Mouse (Mus musculus) ES-E14 (cell line): ENCODE results near the gene Notch2. TPM values are rescaled to one million over a fixed set of nuclear protein-coding genes. Genes with fewer than 3 reads are reported as not detected.

Source experiments
- DNase-seq: peaks from one replicate; pipeline ENCODE4 v3.0.0-alpha.2; 2013; ENCODE audit warnings: low read depth, low spot score
- H3K27ac ChIP-seq: 2 replicates; pipeline ENCODE4 v1.5.1; 2012; ENCODE audit warnings: low read depth, mild to moderate bottlenecking, low read length, moderate library complexity, mixed read lengths; ENCODE audit not compliant: poor library complexity, insufficient read depth, severe bottlenecking
- H3K36me3 ChIP-seq: 2 replicates; pipeline ENCODE4 v1.6.1; 2012; ENCODE audit warnings: mild to moderate bottlenecking, low read length, moderate library complexity, mixed read lengths; ENCODE audit not compliant: control insufficient read depth, poor library complexity, insufficient read depth, severe bottlenecking
- H3K4me1 ChIP-seq, 2 experiments: fragments of 150-350 bp in 1 of 2; sonication (generic) in 1 of 2; 2 replicates each; pipeline ENCODE4 v1.6.1; 2012; ENCODE audit warnings: low read length in 2 of 2, mild to moderate bottlenecking in 1 of 2, mixed read lengths in 1 of 2; ENCODE audit not compliant: control insufficient read depth in 2 of 2, insufficient read depth in 2 of 2, poor library complexity in 1 of 2
- H3K4me3 ChIP-seq, 2 experiments: fragments of 150-350 bp in 1 of 2; sonication (generic) in 1 of 2; 2 replicates each; pipeline ENCODE4 v1.5.1; 2012; ENCODE audit warnings: low read length in 2 of 2, low read depth in 1 of 2, mild to moderate bottlenecking in 1 of 2, mixed read lengths in 1 of 2; ENCODE audit not compliant: insufficient read depth in 1 of 2, poor library complexity in 1 of 2, severe bottlenecking in 1 of 2
- H3K9ac ChIP-seq: 2 replicates; pipeline ENCODE4 v1.6.1; 2012; ENCODE audit warnings: low read depth, mild to moderate bottlenecking, low read length, mixed read lengths; ENCODE audit not compliant: poor library complexity, insufficient read depth, severe bottlenecking
- H3K9me3 ChIP-seq: fragments of 150-350 bp; sonication (generic); 2 replicates; pipeline ENCODE4 v1.6.1; 2012; ENCODE audit warnings: low read depth, mild to moderate bottlenecking, low read length; ENCODE audit not compliant: control insufficient read depth, insufficient read depth
- CHD2 ChIP-seq: IDR thresholded peaks from 2 replicates; pipeline ENCODE4 v1.6.1; 2014; ENCODE audit warnings: mild to moderate bottlenecking, low read depth, low read length, inconsistent platforms
- HCFC1 ChIP-seq: IDR thresholded peaks from 2 replicates; pipeline ENCODE4 v1.6.1; 2012; ENCODE audit warnings: low read length, inconsistent platforms, borderline replicate concordance; ENCODE audit not compliant: insufficient read depth
- MAFK ChIP-seq: IDR thresholded peaks from 2 replicates; pipeline ENCODE4 v1.6.1; 2014; ENCODE audit warnings: mild to moderate bottlenecking, low read depth, low read length, inconsistent platforms; ENCODE audit not compliant: insufficient read depth
- ZC3H11A ChIP-seq: IDR thresholded peaks from 2 replicates; pipeline ENCODE4 v1.6.1; 2012; ENCODE audit warnings: low read depth, mild to moderate bottlenecking, inconsistent platforms, low read length, borderline replicate concordance
- ZNF384 ChIP-seq: IDR thresholded peaks from 2 replicates; pipeline ENCODE4 v1.6.1; 2012; ENCODE audit warnings: low read depth, low read length, inconsistent platforms
- in situ Hi-C, 2 experiments: fragments of 600-800 bp; cut with MboI; formaldehyde crosslinking; loops; one replicate each; pipeline ENCODE4 v1.15.1; 2025; ENCODE audit warnings: low sequenced_read_pairs in 2 of 2, inconsistent platforms in 1 of 2; ENCODE audit not compliant: unreplicated experiment in 2 of 2
- total RNA-seq: library from RNA; depleted of rRNA; stranded (reverse); fragments of 300-350 nt; gene quantifications from 2 replicates; pipeline ENCODE4 v1.2.3, GENCODE M21; 2012

The Notch2 gene
- total RNA-seq, 1 experiment: 41.5 TPM

DNA sequence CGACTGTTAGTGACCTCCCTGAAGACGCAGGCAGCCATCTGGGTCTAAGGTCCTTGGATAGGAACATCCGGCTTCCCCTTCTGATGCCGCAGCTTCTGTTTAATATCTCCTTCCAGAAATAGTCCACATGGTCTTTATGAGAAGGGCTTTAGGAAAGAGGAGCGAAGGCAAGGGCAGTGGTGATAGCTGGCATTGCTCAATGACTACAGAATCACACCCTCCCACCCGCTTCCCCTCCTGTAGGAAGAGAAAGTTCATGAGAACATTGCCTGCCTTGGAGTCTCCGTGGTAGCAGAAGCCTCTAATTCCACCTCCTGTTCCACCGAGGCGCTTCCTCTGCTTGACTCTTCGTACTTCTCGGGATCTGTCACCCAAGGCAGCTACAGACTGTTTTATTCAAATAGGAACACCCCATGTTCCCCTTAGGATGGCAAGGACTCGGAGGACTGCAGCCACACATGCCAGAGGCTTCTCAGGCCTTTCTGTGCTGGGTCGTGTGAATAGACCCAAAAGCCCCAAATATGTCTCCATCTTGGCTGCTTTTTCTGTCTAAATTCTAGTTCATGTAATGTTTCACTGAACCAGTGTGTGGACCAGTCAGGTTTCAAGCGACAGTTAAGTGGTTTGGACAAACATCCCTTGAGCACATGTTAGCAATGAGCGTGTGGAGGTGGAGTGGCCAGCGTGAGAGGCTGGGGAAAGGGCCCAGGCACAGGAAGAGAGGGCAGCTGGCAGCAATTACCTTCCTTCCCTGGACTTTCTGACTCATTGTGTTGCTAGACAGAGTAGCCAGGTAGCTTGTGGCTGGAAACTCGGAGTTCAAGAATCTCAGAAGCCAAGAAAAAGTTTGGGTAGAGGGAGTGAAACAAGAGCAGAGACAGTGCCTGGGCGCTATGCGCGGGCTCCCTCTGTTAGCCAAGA, 42.7 kb downstream of the Notch2 start:
- Histone ChIP-seq H3K4me1 (no peaks in the 10 kb centered on the region; a peak in 1 of 4 replicates), H3K36me3 (no peaks in the 10 kb centered on the region), H3K27ac (no peak overlapping the region), H3K9ac (no peak overlapping the region), H3K4me3 (no peak overlapping the region), H3K9me3 (no peaks in the 10 kb centered on the region)
- in situ Hi-C loops: no loop called here
- DNase-seq: no peak
- no peak for TF ChIP-seq ZC3H11A
- TF ChIP-seq CHD2: no peak
- TF ChIP-seq HCFC1: no peak
- no peak for TF ChIP-seq ZNF384
- no peak for TF ChIP-seq MAFK

DNA sequence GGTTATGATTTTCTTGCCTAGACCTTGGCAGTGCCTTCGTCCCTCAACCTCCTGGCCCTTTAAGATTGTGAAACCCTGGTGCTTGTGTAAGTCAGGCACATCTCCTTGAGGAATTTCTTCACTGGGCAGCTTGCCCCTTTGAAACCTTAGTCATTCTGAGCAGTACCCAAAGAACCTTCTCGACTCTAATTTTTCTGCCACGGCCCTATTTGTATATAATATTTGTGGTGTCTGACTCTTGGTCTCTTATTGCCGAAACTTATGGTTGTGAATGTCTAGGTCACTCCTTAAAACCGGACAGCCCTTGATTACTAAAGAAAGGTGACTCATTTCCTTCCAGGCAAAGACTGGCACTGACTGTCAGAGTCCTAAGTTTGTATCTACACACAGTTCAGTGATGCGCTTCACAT, 43.6 kb downstream of the Notch2 start:
- H3K36me3 ChIP-seq: no peaks in the 10 kb centered on the region
- in situ Hi-C loops: no loop called here
- H3K9ac ChIP-seq: no peak overlapping the region
- DNase-seq: no peak
- H3K4me3 ChIP-seq: no peak overlapping the region
- H3K9me3 ChIP-seq: no peaks in the 10 kb centered on the region
- no peak overlapping the region for H3K27ac ChIP-seq
- H3K4me1 ChIP-seq: no peaks in the 10 kb centered on the region; a peak in 1 of 4 replicates
- TF ChIP-seq HCFC1 (no peak), MAFK (no peak), ZC3H11A (no peak), ZNF384 (no peak), CHD2 (no peak)

- Histone ChIP-seq H3K9me3 (no peaks in the 10 kb centered on the region), H3K27ac (no peak overlapping the region), H3K4me3 (no peak overlapping the region), H3K36me3 (no peaks in the 10 kb centered on the region), H3K9ac (no peak overlapping the region), H3K4me1 (no peaks in the 10 kb centered on the region)
- in situ Hi-C loops: no loop called here
- no peak for TF ChIP-seq HCFC1
- TF ChIP-seq ZNF384: no peak
- no peak for TF ChIP-seq CHD2
- TF ChIP-seq ZC3H11A: no peak
- no peak for TF ChIP-seq MAFK
- no peak for DNase-seq
Measured at GRCm38 (mm10) chr3:98059076-98059475, 45.7 kb downstream of the Notch2 start.

- DNase-seq: no peak
- Histone ChIP-seq H3K9me3 (no peaks in the 10 kb centered on the region), H3K27ac (no peak overlapping the region), H3K4me3 (no peak overlapping the region), H3K36me3 (no peaks in the 10 kb centered on the region), H3K9ac (no peak overlapping the region), H3K4me1 (no peaks in the 10 kb centered on the region)
- TF ChIP-seq ZC3H11A: no peak
- no peak for TF ChIP-seq ZNF384
- no peak for TF ChIP-seq HCFC1
- no peak for TF ChIP-seq MAFK
- TF ChIP-seq CHD2: no peak
- in situ Hi-C loops: no loop called here
Measured at GRCm38 (mm10) chr3:98060981-98061660, 47.8 kb downstream of the Notch2 start.
